Comparison of ENCODE assay signal across 8 mouse cellular contexts in the genomic region with DNA sequence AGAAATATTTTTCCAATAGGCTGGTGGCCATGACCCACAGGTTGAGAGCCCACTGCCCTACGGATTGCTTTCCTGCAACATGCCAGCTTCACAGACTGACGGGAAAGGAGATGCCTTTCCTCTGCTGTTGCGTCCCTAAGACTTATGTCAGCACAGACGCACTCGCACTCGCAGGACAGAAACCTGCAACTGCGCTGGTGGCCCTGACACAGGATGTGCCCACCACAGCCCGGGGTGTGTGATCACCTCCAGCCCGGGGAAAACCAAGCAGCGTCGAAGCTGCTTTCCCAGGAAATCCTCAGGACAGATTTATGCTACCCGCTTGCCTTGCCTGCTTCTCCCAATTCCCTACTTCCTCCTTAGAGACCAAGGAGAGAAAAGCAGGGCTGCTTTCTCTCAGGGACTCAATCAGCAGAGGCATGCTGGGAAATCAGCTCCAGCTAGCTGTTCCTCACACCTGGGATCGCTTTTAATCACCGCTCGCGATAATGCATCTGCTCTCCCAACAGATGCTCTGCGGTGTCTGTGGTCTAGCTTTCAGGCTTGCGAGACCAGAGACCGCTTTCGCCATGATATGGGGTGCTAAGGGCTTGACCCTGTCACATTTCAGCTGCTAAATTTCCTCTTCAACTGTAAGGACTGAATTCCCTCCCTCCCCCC. TPM values are rescaled to one million over a fixed set of nuclear protein-coding genes. Genes with fewer than 3 reads are reported as not detected.
DNase-seq lines count a peak whose midpoint lies in the region; ATAC-seq lines count a peak whose summit lies in the region.

No protein-coding gene starts in this region.

- peaks cover 6% of the 10 kb centered on the region; the same call in 1 of the 2 replicates for H3K4me1 ChIP-seq in lung, embryonic 15.5 days
- H3K4me1 ChIP-seq in intestine, embryonic 15.5 days (replicated peaks), result peaks cover 10% of the 10 kb centered on the region; the same call in 1 of the 2 replicates
- H3K4me1 ChIP-seq in neural tube, embryonic 11.5 days (ENCODE audit: control insufficient read depth, insufficient read depth, low read length), result no peaks in the 10 kb centered on the region

- H3K9ac ChIP-seq in lung, embryonic 15.5 days, result no peak overlapping the region; the same call in 1 of the 2 replicates
- H3K9ac ChIP-seq in intestine, embryonic 15.5 days, result peak overlapping the region; percentile 14; the same call in 1 of the 2 replicates
- H3K9ac ChIP-seq in neural tube, embryonic 11.5 days (ENCODE audit: low read length), result peak overlapping the region; percentile 26; the same call in 1 of the 2 replicates

- peak; percentile 9 for DNase-seq in adrenal gland, postnatal 10 days
- no peak for DNase-seq in adrenal gland, adult (ENCODE audit: inconsistent age in 2 of 2, low spot score in 1 of 2)
- no peak for DNase-seq in lung, postnatal 10 days
- peak; percentile 47 for DNase-seq in neural tube, embryonic 11.5 days (ENCODE audit: low spot score)
- DNase-seq in cerebellum, adult 18-20 months, result no peak
- DNase-seq in gastrocnemius, adult 8-10 months (ENCODE audit: low spot score in 2 of 2), result no peak

- H3K9me3 ChIP-seq in lung, embryonic 15.5 days, result no peaks in the 10 kb centered on the region
- no peaks in the 10 kb centered on the region for H3K9me3 ChIP-seq in intestine, embryonic 15.5 days
- no peaks in the 10 kb centered on the region for H3K9me3 ChIP-seq in neural tube, embryonic 11.5 days (ENCODE audit: control insufficient read depth, low read length)

- ATAC-seq in lung, embryonic 15.5 days (ENCODE audit: borderline replicate concordance, extremely low read depth, low FRiP score, low TSS enrichment), result no peak
- ATAC-seq in intestine, embryonic 15.5 days, result 0 out of 2 replicates have a peak, but pooled peaks have one; percentile 25
- 0 out of 2 replicates have a peak, but pooled peaks have one; percentile 41 for ATAC-seq in neural tube, embryonic 11.5 days (ENCODE audit: insufficient read depth, low FRiP score, low TSS enrichment)

- H3K36me3 ChIP-seq in lung, embryonic 15.5 days, result no peaks in the 10 kb centered on the region
- H3K36me3 ChIP-seq in intestine, embryonic 15.5 days, result no peaks in the 10 kb centered on the region
- H3K36me3 ChIP-seq in neural tube, embryonic 11.5 days (ENCODE audit: control insufficient read depth, insufficient read depth, low read length), result no peaks in the 10 kb centered on the region

- peak overlapping the region; percentile 56 for H3K4me2 ChIP-seq in lung, embryonic 15.5 days
- H3K4me2 ChIP-seq in intestine, embryonic 15.5 days (replicated peaks), result peak overlapping the region; percentile 49
- H3K4me2 ChIP-seq in neural tube, embryonic 11.5 days (ENCODE audit: low read depth), result peak overlapping the region; percentile 38

- H3K27ac ChIP-seq in lung, embryonic 15.5 days, result no peak overlapping the region
- no peak overlapping the region for H3K27ac ChIP-seq in intestine, embryonic 15.5 days
- H3K27ac ChIP-seq in neural tube, embryonic 11.5 days (ENCODE audit: low read depth, low read length), result peak overlapping the region; percentile 2; the same call in 1 of the 2 replicates

- WGBS in lung, embryonic 15.5 days, result 16% methylated on average over 20 of the region's 20 CpGs
- 17% methylated on average over 20 of the region's 20 CpGs for WGBS in intestine, embryonic 15.5 days
- WGBS in neural tube, embryonic 11.5 days, result 24% methylated on average over 20 of the region's 20 CpGs

- peak overlapping the region; percentile 24 for H3K4me3 ChIP-seq in lung, embryonic 15.5 days
- H3K4me3 ChIP-seq in intestine, embryonic 15.5 days (replicated peaks), result peak overlapping the region; percentile 1
- H3K4me3 ChIP-seq in neural tube, embryonic 11.5 days (ENCODE audit: low read depth, low read length), result no peak overlapping the region

- no peaks in the 10 kb centered on the region; the same call in 1 of the 2 replicates for H3K27me3 ChIP-seq in lung, embryonic 15.5 days
- no peaks in the 10 kb centered on the region for H3K27me3 ChIP-seq in intestine, embryonic 15.5 days (replicated peaks)
- H3K27me3 ChIP-seq in neural tube, embryonic 11.5 days (ENCODE audit: control insufficient read depth, insufficient read depth, low read length), result no peaks in the 10 kb centered on the region

RNA-seq across cellular contexts. Expression of gene Optn, which starts 34.1 kb away (rescaled TPM):
- total RNA-seq in adrenal gland, postnatal 10 days (2021), result 10 to 100 TPM; 62.8 to 75.2 TPM
- polyA plus RNA-seq in lung, embryonic 15.5 days (2015; fragmentation: Nextera tagmentation; extraction: Ambion mirVana), result 9.6 and 10.5 TPM in 2 replicates
- 17.3 and 18.7 TPM in 2 replicates for polyA plus RNA-seq in intestine, embryonic 15.5 days (2015; fragmentation: Nextera tagmentation; extraction: Ambion mirVana)
- polyA plus RNA-seq in neural tube, embryonic 11.5 days (2014; fragmentation: Nextera tagmentation; extraction: Ambion mirVana), result 5.0 and 5.7 TPM in 2 replicates
- 10 to 100 TPM; 65.9 to 85.6 (median 76.9) TPM for total RNA-seq in gastrocnemius, adult 8-10 months (2022)

RNA-seq across cellular contexts. Expression of gene Ccdc3, which starts 39.7 kb away (rescaled TPM):
- 10 to 100 TPM; 22.1 to 22.8 TPM for total RNA-seq in adrenal gland, postnatal 10 days (2021)
- polyA plus RNA-seq in lung, embryonic 15.5 days (2015; fragmentation: Nextera tagmentation; extraction: Ambion mirVana), result 2.2 and 2.7 TPM in 2 replicates
- 9.2 and 10.3 TPM in 2 replicates for polyA plus RNA-seq in intestine, embryonic 15.5 days (2015; fragmentation: Nextera tagmentation; extraction: Ambion mirVana)
- polyA plus RNA-seq in neural tube, embryonic 11.5 days (2014; fragmentation: Nextera tagmentation; extraction: Ambion mirVana), result 3.9 and 4.5 TPM in 2 replicates
- total RNA-seq in gastrocnemius, adult 8-10 months (2022), result 1 to 10 TPM; 2.0 to 9.4 (median 4.9) TPM

Comparison
In these comparisons a context has a peak if more than half of its experiments do, and no peak if none do; other contexts are left out.
1. DNase-seq: peak in adrenal gland, postnatal 10 days (single experiment) and neural tube, embryonic 11.5 days (single experiment); none in adrenal gland, adult (0 of 2), lung, postnatal 10 days (single experiment), cerebellum, adult 18-20 months (0 of 2) and gastrocnemius, adult 8-10 months (0 of 2).
2. Peak in every context shown above with its lines, with median percentiles within 50 percentile points of each other: H3K4me2 ChIP-seq.